Mouse (Mus musculus) kidney, postnatal 14 days (tissue): ENCODE measurements around the gene Sema6d.

Source experiments
- DNase-seq: peaks from one replicate; pipeline ENCODE4 v3.0.0; 2022; ENCODE audit warnings: mixed read lengths

The Sema6d gene

GRCm38 (mm10) chr2:124171718-124172117 is 81.9 kb downstream of the Sema6d start:
- DNase-seq = no peak

GRCm38 (mm10) chr2:124176265-124176664 is 86.5 kb downstream of the Sema6d start:
- no peak for DNase-seq

DNA sequence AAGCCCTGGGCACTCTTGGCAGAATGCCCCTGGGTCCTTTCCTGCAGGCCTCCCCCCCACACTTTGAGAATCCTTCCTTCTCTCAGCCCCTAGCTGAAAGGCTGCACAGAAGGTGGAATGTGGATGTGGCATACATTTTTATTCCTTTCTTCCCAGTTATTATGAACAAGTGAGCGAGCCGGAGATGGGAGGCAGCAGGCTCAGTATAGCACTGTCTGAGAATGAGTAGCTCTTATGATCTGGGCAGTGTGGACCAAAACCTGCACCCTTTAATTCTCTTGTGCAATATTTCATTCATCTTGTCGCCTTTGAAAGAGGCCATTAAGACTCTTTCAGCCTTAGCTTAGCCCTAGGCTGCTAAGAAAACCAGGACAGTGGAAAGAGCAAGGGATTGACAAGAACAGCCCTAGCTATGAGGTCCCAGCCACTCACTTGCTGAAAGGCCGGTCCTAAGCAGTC is 87.0 kb downstream of the Sema6d start:
- no peak for DNase-seq

DNA sequence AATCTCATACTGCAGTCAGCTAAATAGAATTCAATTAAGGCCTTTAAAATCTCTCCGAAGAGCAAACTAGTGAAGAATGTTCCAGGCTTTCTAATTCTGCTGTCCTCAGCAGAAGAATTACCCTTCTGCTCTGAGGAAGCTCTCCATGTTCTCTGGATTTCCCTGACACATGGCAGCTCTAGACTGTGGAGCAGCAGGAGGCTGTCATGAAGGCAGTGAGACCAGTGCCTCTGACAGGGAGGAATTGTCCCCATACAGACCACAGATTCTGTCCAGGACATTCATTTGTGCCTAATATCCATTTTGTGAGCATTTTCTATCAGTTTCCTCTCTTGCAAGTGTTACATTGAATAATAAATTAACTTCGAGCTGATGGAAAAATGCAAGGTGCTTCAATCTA is 99.5 kb downstream of the Sema6d start:
- DNase-seq = no peak

DNA sequence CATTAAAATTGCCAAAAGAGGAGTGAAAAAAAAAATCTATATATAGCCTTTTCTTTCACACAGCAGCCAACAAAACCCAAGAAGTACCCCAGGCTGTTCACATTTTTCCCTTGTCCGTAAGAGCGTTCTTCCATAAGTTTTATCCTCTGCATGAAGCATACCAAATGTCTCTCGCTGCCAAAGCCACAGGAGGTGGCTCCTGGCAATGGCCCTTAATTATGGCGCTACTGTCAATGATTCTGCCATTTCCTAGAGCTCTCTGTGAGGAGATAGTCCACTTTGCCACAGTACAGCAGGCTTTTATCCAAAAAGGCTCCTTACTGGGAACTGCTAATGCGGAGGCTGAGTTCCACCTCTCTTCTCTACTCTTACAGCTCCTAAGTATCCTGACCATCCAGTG is 104.3 kb downstream of the Sema6d start:
- no peak for DNase-seq

DNA sequence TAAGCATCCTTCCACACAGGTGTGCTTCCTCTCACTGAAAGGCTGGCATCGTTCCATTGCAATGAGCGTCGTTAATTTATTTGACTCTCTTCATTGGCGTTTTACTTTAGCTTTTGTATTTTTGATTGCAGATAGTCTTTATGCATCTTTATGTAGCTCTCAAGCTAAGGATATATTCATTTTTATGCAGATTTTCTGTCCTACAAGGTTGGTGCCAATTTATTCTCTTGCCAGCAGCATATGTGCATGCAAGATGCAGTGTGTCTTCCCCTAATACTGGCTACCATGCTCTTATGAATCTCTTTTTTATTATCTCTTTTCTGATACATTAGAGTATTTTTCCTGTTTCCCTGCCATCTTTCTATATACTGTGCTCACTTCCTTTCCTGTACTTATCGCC is 111.7 kb downstream of the Sema6d start:
- DNase-seq = no peak

DNA sequence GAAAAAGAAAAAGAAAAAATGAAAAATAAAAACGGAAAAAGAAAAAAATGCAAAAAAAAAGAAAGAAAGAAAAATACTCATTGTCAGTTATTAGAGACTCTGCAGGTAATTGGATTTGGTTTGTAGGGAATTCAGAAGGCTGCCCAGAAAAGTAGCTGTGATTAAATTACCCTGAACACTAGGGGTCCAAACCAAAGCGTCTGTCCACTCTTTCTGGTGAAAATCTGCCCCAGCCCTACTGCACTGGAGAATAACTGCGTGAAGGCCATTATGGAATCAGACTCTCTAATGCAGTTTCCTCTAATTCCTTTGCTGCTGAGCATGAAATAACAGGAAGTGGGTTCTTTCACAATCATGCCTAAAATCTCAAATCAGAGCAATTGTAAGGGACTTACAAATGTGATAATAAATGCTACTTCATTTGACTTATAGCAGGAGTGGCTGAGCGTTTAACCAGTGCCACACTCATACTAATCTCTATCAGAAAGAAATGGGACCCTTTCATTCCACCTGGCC is 112.8 kb downstream of the Sema6d start:
- DNase-seq = no peak

DNA sequence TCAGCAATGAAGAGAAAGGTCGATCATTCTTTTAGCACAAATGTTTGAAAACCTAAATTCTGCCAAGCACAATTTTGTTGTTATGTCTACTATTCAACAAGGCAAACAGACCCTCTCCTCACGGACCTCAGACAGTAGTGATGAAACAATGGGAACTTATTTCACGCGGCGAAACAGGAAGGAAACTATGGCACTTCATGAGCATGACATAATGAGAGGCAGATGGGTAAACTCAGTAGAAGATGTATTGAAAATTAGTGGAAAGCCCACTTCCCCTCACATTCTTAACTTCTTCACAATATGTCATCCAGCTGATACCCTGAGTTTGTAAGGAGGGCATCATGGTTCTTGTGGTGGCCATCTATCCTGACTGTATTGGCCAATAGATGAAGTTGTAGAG is 116.0 kb downstream of the Sema6d start:
- no peak for DNase-seq

- DNase-seq = no peak
Observed at GRCm38 (mm10) chr2:124208251-124208650, 118.5 kb downstream of the Sema6d start.

DNA sequence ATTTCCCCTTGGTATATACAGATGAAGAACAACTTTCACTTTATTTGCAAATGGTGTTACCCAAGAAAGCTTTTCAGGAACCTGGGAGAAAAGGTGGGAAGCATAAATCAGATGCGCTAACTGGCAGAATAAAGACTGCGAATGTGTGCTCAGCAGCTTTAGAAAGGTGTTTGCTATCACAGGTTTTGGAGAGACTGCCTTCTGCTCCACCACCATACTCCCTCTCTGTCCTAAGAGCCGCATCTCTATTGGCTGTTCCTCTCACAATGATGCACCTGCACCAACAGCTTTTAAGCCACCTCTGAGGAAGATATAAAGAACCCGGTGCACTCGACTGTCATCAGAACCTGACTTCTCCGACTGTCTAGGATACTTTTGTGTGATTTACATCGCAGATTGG is 133.8 kb downstream of the Sema6d start:
- no peak for DNase-seq

GRCm38 (mm10) chr2:124224328-124224727 is 134.6 kb downstream of the Sema6d start:
- DNase-seq = no peak

DNA sequence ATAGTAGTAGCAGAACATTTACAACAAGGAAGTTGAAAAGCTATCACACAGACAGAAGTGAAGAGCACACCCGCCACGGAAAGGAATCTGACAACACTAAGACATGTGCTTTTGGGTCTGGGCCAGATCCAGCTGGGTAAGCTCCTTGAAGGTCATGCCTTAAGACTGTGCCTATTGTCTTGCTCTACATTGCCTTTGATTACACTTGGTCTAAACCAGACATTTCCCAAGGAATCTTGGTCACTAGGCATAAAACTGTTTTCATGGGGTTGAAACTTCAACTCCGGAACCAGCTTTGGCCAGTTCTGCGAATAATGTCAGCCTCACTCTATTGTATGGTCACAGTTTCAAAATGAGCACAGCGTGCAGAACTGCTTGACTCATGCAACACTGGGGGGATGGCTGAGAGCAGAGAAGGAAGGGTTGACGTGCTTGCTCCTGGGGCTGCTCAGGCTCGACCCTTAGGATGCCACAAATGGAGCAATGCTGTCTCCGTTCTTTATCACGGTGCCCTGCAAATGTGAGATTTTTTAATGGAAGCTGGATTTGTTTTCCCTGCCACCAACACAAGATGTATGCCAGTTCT is 145.0 kb downstream of the Sema6d start:
- no peak for DNase-seq

DNA sequence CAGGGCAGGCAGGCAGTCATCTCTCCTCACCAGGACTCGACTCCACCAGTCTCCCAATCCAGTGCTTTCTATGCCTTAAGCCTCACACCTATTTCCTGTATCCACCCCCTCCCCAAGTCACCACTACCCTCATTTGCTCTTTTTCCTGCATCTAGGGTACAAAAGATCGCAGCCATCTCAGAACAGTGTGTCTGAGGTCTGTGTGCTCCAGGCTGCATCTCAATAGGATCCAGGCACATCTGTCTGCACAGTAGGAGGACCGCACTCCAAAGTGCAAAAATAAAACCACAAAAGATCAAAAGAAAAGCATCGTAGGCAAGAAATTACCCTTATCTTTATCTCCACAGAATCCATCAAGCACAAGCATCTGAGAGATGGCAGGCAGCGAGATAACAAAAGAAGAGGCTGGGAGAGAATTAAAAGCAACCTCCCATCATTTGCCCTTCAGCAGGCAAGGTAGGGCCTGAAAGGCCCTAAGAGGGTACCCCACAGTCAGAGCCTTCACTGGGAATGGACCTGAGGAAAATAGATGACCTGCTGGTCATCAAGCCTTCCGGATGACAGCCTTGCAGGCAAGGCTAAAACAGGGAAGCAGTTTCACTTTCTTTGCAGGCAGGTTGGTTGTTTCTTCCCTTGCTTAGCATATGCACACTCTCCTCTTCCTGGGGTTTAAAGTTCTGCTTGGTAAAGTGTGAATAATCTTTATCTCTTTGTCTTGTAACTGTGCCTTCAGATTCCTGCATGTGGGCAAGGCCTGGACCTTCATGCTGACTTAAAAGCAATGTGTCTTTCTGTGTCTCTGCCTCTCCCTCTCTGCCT is 145.7 kb downstream of the Sema6d start:
- DNase-seq = no peak

GRCm38 (mm10) chr2:124236831-124237230 is 147.1 kb downstream of the Sema6d start:
- no peak for DNase-seq

GRCm38 (mm10) chr2:124243608-124244007 is 153.8 kb downstream of the Sema6d start:
- no peak for DNase-seq

- no peak for DNase-seq
Observed at GRCm38 (mm10) chr2:124244543-124245245, 154.9 kb downstream of the Sema6d start.

GRCm38 (mm10) chr2:124258108-124258507 is 168.3 kb downstream of the Sema6d start:
- peak; percentile 2 for DNase-seq

- DNase-seq = no peak
Observed at GRCm38 (mm10) chr2:124264309-124264708, 174.5 kb downstream of the Sema6d start.

GRCm38 (mm10) chr2:124271156-124271555 is 181.4 kb downstream of the Sema6d start:
- no peak for DNase-seq

DNA sequence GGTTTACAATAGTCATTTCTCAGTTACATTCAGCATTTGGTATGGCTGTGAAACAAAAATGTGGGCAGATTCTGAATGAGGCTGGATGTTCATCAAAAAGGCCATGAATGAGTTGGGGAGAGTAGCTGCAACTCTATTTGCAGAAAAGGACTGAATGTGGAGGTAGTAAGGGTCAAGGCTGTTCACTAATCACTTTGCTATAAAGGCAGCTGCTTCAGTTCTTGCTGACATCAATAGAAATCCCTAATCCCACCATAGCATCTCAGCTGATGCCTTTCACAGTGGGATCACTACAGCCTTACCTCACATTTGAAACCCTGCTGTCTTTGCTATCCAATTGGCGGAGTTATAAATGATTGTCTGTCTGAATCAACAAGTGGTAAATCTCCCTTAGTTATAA is 187.7 kb downstream of the Sema6d start:
- no peak for DNase-seq

- DNase-seq = no peak
Observed at GRCm38 (mm10) chr2:124285109-124285508, 195.3 kb downstream of the Sema6d start.

GRCm38 (mm10) chr2:124289356-124289755 is 199.6 kb downstream of the Sema6d start:
- DNase-seq = no peak

DNA sequence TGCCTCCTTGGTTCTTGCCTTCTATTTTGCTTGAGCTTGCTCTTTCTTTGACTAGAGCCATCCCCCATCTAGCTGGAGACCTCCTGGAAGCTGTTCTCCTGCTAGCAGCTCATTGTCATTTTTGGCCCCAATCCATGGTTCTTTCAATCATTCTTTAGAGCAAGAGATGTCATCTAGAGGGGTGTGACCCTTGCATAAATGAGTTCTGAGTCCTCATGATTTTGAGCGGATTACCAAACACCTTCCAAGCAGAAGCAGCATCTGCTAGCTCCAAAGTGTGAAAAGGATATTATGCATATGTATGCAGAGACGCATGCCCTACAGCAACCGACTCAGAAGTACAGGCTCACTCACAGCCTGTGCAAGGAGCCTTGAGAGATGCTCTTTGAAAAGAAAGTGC is 201.4 kb downstream of the Sema6d start:
- DNase-seq = no peak

DNA sequence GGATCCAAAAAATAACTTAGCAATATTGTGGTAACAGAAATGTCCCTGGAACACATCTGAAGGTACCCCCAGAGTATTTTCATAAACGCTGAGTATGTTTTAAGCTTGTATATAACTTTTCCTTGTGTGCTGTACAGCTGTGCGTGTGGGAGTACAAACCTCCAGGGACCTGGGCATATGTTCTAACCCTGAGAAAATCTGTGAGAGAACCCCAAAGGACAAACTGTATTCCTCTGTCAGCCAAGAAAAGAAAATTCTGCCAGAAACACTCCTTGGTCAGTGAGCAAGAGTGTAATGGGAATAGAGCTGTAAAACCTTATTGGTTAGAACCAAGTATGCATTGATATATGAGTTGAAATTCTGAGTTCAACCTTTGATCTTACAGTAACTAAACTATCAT is 203.8 kb downstream of the Sema6d start:
- no peak for DNase-seq
